Mouse (Mus musculus) kidney, embryonic 16.5 days (tissue): Measurements from ENCODE around the gene Cfap43. TPM values are rescaled to one million over a fixed set of nuclear protein-coding genes. Genes with fewer than 3 reads are reported as not detected.
"Not testable (repeated sequence)": the region's sequence is repeated elsewhere in the genome, so short reads cannot be mapped to it uniquely, and the experiment has no call there.

Experiments used
- ATAC-seq: fragments of 200-750 bp; cut with Nextera tagmentation; 2 replicates; pipeline ENCODE4 v1.8.0; 2017; ENCODE audit warnings: moderate TSS enrichment; ENCODE audit not compliant: low FRiP score, low TSS enrichment
- H3K27ac ChIP-seq: fragments of 300-500 bp; sonication (generic); 2 replicates; pipeline ENCODE4 v1.5.1; 2014; ENCODE audit warnings: low read length
- H3K27me3 ChIP-seq: fragments of 300-500 bp; sonication (generic); 2 replicates; pipeline ENCODE4 v1.6.1; 2014; ENCODE audit warnings: low read length, control low read depth, mixed read lengths; ENCODE audit not compliant: insufficient read depth
- H3K36me3 ChIP-seq: fragments of 300-500 bp; sonication (generic); 2 replicates; pipeline ENCODE4 v1.6.1; 2014; ENCODE audit warnings: low read length, control low read depth, mixed read lengths; ENCODE audit not compliant: insufficient read depth
- H3K4me1 ChIP-seq: fragments of 300-500 bp; sonication (generic); 2 replicates; pipeline ENCODE4 v1.6.1; 2014; ENCODE audit warnings: low read length, control low read depth, mixed read lengths; ENCODE audit not compliant: insufficient read depth
- H3K4me2 ChIP-seq: fragments of 300-500 bp; sonication (generic); replicated peaks from 2 replicates; pipeline ENCODE4 v1.6.1; 2014; ENCODE audit warnings: low read depth, low read length
- H3K4me3 ChIP-seq: fragments of 300-500 bp; sonication (generic); 2 replicates; pipeline ENCODE4 v1.5.1; 2014; ENCODE audit warnings: mild to moderate bottlenecking, low read length
- H3K9ac ChIP-seq: fragments of 300-500 bp; sonication (generic); replicated peaks from 2 replicates; pipeline ENCODE4 v1.6.1; 2014; ENCODE audit warnings: low read length
- H3K9me3 ChIP-seq: fragments of 300-500 bp; sonication (generic); 2 replicates; pipeline ENCODE4 v1.6.1; 2016; ENCODE audit warnings: low read length, control low read depth
- WGBS: fragments of 180-500 bp; shearing (Covaris S2); extraction: QIAGEN DNeasy Blood & Tissue Kit; methylation state at CpG from one replicate; pipeline ENCODE4 v1.1.7; 2014; 5-methylcytosine and 5-hydroxymethylcytosine counted together
- polyA plus RNA-seq: library from polyadenylated mRNA; unstranded; fragments of >200 nt; fragmentation: Nextera tagmentation; extraction: Ambion mirVana; gene quantifications from 2 replicates; pipeline ENCODE4 v1.2.1, GENCODE M21; 2015

Gene Cfap43
- polyA plus RNA-seq, 1 experiment from 2014 or later: 0.05 TPM

DNA sequence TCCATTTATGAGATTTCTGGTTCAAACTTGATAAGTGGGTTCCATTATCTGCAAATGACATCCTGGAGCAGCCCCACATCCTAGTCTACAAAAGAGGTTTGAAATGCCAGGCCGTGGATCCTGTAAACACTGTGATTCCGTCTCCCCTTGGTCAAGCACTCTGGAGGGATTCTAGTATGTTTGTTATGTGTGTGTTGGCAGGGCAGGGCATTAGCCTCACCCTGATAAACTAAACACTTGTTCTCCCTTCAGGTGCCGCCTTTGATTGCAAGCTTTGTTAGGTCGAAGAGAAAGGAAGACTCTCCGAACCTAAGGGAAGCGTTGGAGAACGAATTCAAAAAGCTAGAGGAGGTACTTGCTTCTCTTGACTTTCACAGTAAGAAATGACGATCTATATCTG, 59.9 kb downstream of the Cfap43 start:
- no peak overlapping the region for H3K4me3 ChIP-seq
- no peak for ATAC-seq
- H3K27ac ChIP-seq: no peak overlapping the region
- no peaks in the 10 kb centered on the region for H3K27me3 ChIP-seq
- no peak overlapping the region for H3K4me2 ChIP-seq
- peaks cover 9% of the 10 kb centered on the region for H3K4me1 ChIP-seq
- H3K9me3 ChIP-seq: no peaks in the 10 kb centered on the region
- H3K9ac ChIP-seq: no peak overlapping the region
- peaks cover 22% of the 10 kb centered on the region; the same call in 1 of the 2 replicates for H3K36me3 ChIP-seq
- WGBS: 90% methylated on average over 8 of the region's 8 CpGs

DNA sequence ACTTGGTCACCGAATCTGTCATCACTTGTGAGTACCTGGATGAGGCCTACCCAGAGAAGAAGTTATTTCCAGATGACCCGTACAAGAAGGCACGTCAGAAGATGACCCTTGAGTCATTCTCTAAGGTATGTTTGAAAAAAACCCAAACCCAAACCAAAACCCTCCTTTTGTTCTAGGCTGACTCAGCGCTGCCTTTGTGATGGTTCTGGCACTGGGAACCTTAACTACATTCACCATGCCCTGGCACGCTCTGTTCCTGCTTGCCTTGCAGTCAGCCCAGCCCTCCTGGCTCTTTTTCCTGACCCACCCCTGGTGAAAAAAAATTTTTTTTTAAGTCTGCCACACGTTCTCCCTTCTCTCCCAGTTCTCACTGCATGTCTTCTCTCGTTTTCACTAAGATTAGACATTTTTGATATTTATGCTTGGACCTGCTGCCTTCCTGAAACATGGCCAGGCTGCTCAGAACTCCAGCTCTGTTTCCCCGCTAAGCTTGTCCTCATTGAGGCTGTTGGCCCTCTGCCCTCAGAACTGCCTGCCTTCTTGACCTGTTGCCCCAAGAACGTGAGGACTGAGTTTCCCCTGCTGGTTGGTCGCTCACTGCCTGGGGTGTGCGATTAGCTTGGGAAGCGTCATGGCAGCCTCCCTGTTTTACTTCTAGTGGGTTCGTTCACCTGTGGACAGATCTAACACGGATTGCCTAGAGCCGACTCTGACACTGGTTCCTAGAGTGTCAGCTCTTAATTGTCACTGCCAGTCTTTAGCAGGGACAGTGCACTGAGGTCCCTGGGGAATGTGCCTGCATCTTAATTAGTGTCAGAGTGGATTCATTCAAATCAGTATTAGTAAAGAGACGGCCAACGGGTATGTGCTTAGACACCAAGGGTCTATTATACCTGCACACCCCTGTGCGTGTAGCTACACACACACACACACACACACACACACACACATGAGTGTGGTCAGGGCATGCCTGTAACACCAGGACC, 60.8 kb downstream of the Cfap43 start:
- no peak for ATAC-seq
- Histone ChIP-seq H3K27me3 (no peaks in the 10 kb centered on the region), H3K27ac (no peak overlapping the region), H3K9me3 (no peaks in the 10 kb centered on the region), H3K4me3 (no peak overlapping the region), H3K4me2 (no peak overlapping the region), H3K4me1 (peaks cover 14% of the 10 kb centered on the region), H3K9ac (no peak overlapping the region), H3K36me3 (peaks cover 22% of the 10 kb centered on the region; the same call in 1 of the 2 replicates)
- WGBS: 83% methylated on average over 18 of the region's 18 CpGs

DNA sequence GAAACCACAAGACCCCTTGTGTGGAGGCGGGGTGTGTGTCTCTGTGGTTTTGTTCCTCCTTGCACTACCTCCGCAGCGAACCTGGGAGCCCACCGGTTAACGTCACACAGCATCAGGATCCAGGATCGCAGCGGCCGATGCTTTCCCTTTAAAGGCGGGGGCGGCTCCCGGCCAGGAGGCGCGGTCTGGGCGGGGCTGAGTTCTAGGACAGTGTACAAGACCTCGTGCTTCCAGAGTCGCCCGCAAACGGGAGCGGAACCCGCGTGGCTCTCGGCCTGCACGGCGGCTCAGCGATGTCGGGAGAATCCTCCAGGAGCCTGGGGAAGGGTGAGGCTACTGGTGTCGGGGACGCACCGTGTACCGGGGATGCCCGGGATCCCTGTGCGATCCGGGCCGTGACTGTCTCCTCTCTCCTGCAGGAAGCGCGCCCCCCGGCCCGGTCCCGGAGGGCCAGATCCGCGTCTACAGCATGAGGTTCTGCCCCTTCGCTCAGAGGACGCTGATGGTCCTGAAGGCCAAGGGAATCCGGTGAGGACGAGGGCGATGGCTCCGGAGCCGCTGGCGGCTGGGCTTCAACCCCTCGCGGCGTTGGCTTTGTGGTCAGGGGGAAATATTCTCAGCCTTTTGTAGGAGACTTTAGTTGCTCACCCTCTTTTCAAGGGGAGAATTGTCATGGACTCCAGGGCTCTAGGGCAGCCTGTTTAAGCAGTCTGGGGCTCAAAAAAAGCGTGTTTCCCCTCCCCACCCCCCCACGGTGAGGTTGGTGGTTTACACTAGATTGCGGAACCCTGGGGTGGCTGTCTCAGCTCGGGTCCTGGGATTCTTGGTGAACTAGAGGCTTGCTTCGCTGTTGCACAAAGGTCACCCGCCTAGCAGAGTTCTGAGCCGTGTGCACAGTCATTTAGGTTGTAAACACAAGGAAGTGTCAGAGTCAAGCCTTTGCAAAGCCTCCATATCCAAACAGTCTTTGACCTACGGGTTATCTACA, 64.0 kb downstream of the Cfap43 start, which contains the start of gene Gsto1:
TSS of gene Gsto1 (plus strand) at position 175 of the 988 bp plus-strand sequence.
- under 1% methylated on average over 60 of the region's 60 CpGs for WGBS
- H3K36me3 ChIP-seq: peaks cover 11% of the 10 kb centered on the region; the same call in 1 of the 2 replicates
- H3K4me3 ChIP-seq: peak within 1 kb of the TSS; percentile 69
- H3K27ac ChIP-seq: peak within 1 kb of the TSS; percentile 50
- peak; percentile 97 for ATAC-seq
- H3K9ac ChIP-seq: peak within 1 kb of the TSS; percentile 74
- no peaks in the 10 kb centered on the region for H3K27me3 ChIP-seq
- no peaks in the 10 kb centered on the region for H3K9me3 ChIP-seq
- H3K4me2 ChIP-seq: peak within 1 kb of the TSS; percentile 94
- peaks cover 14% of the 10 kb centered on the region for H3K4me1 ChIP-seq

DNA sequence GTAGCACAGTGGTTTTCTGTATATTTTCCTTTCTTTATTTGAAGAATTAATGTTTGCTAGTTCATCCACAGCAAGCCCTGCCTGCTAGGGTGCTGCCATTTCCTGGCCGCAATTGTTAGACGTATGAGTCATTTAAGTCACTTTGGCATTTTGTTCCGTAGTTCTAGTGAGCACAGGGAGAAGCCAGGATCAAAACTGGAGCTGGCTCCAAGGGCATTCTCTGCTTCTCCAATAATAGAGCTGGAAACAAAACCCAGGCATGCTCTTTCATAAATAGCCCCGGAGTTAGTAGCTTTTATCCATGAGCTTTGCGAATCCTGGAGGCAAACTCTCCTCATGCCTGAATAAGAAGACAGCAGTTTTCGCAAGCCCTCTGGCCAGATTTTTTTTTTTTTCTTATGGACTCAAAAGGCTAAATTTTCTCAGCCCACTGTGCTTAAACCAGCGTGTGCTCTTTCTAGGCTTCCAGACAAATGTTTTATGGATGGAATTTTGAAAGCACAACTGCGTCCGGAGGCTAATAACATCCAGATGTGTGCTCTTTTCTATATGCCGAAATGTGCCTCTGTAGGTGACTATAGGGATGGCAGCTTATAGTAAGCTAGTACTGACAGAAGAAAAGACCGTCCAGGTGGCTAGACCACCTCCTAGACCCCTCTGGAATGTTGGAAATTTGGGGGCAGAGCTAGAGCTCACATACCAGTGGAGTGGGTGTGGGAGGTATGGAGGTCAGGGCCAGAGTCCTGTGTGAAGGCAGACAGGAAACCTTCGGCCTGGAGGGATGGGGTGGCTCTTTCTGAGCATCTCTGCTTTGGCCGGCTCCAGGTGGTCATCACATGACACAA, 64.9 kb downstream of the Cfap43 start:
- peak overlapping the region; percentile 74 for H3K9ac ChIP-seq
- no peaks in the 10 kb centered on the region for H3K9me3 ChIP-seq
- peak overlapping the region; percentile 69 for H3K4me3 ChIP-seq
- H3K4me1 ChIP-seq: peaks cover 14% of the 10 kb centered on the region
- ATAC-seq: peak; percentile 83
- H3K27ac ChIP-seq: no peak overlapping the region
- 0 out of 2 replicates have a peak, but pooled peaks cover 8% of the 10 kb centered on the region for H3K36me3 ChIP-seq
- WGBS: 20% methylated on average over 13 of the region's 13 CpGs
- peak overlapping the region; percentile 94 for H3K4me2 ChIP-seq
- no peaks in the 10 kb centered on the region for H3K27me3 ChIP-seq

DNA sequence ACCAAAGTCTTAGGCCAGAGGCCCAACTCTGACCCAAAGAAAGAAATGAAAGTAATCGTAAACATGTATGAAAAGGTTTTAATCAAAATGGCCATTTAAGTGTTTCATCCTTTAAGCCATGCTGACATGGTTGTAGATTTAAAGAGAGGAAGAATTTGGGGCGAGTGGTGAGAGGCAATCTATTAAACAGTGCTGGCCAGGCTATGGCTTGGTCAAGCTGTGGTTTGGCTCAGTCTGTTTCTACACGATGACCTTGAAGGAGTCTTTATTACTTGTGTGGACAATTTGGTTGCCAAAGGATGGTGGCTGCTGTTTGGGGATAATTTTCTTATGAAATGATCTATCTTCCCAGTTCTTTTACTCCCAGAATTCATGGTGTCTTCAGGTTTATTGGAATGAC, 66.0 kb downstream of the Cfap43 start:
- no peak overlapping the region for H3K27ac ChIP-seq
- H3K4me3 ChIP-seq: no peak overlapping the region
- H3K9ac ChIP-seq: no peak overlapping the region
- H3K4me1 ChIP-seq: peaks cover 14% of the 10 kb centered on the region
- H3K9me3 ChIP-seq: no peaks in the 10 kb centered on the region
- H3K27me3 ChIP-seq: no peaks in the 10 kb centered on the region
- WGBS: 85% methylated on average over 3 of the region's 3 CpGs
- ATAC-seq: no peak
- 0 out of 2 replicates have a peak, but pooled peaks cover 2% of the 10 kb centered on the region for H3K36me3 ChIP-seq
- H3K4me2 ChIP-seq: no peak overlapping the region

DNA sequence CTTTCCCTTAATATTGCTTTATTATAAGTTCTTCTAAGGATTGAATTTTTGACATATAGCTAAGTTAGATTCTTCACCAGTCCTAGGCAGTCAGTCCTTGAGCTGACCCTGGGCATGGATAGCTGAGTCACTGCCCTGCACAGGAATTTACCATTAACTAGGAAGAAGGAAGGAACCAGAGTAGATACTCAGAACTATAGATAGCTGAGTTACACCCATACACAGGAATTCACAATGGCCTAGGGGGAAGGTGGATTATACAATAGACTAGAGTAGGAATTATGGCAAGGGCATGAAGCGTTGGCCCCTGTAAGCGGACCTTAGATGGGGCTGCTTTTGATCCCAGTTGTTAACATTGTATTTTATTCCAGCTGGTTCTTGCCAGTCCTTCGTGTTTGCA, 67.0 kb downstream of the Cfap43 start:
- H3K9ac ChIP-seq, H3K36me3 ChIP-seq, H3K27me3 ChIP-seq, H3K27ac ChIP-seq, H3K4me3 ChIP-seq, H3K9me3 ChIP-seq, H3K4me2 ChIP-seq, ATAC-seq: not testable (repeated sequence)
- H3K4me1 ChIP-seq: peaks cover 14% of the 10 kb centered on the region
- WGBS: 84% methylated on average over 3 of the region's 3 CpGs

DNA sequence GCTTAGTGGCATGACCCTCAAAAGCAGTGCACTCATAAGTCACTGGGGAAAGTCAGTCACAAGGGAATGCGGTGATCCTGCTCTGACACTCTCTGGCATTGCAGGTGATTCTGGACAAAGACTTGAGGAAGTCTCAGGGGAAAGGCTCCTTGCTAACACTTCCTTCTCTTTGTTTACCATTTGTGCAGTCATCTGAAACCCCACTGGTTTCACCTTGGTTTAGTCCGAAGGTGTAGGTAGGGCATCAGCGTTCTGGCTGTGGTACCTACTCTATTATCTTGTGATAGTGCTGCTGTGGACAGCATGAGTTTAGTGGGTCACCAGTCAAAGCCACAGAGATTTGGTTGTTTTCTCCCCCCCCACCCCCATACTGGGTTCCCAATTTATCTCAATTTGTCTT, 69.4 kb downstream of the Cfap43 start:
- Histone ChIP-seq H3K9ac (no peak overlapping the region), H3K27me3 (no peaks in the 10 kb centered on the region), H3K27ac (no peak overlapping the region), H3K4me3 (no peak overlapping the region), H3K9me3 (no peaks in the 10 kb centered on the region), H3K4me1 (peaks cover 9% of the 10 kb centered on the region), H3K4me2 (no peak overlapping the region), H3K36me3 (no peaks in the 10 kb centered on the region)
- no peak for ATAC-seq
- WGBS: 87% methylated on average over 3 of the region's 3 CpGs

DNA sequence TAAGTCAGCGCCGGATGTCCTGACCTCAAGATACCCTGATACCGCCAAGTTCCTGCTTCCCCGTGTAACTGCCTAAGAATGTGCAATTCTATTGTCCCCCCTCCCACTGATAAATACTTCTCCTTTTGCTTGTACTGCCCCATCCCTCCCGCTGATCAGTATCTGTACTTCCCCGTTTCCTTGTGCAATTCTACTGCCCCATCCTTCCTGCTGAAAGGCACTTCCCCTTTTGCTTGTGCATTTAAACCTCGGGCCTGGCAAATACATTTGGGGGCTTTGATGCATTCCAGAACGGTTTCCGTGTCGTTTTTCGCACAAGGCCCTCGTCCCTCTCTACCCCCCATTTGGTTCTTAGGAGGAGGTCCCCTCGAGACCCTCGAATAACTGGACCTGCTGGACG, 77.9 kb downstream of the Cfap43 start:
- ATAC-seq, H3K4me2 ChIP-seq, H3K4me1 ChIP-seq, H3K9me3 ChIP-seq, H3K4me3 ChIP-seq, H3K36me3 ChIP-seq, H3K9ac ChIP-seq, H3K27me3 ChIP-seq, H3K27ac ChIP-seq: not testable (repeated sequence)
- 79% methylated on average over 15 of the region's 15 CpGs for WGBS

DNA sequence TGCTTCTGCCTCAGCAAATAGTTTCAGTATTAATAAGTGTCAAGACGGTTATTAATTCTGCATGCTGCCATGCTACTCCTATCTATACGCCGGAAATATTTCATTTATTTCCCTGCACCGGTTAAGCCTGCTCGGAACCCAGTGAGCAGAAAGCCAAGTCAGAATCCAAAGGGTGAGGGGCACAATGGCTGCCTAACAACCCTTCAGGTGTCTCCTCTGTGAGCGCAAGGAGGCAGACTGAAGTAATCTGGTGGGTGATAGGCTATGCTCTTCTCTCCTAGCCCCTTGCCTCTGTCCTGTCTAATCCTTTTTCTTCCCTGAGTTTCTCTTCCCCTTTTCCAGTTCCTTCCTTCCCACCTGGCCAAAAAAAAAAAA, 81.6 kb downstream of the Cfap43 start:
- ATAC-seq: no peak; the same call in 1 of the 2 replicates
- 2% methylated on average over 6 of the region's 6 CpGs for WGBS

More for the DNA sequence above, 81.6 kb downstream of the Cfap43 start:
- H3K4me2 ChIP-seq: peak overlapping the region; percentile 92
- H3K4me1 ChIP-seq: peaks cover 7% of the 10 kb centered on the region
- H3K27ac ChIP-seq: no peak overlapping the region
- no peaks in the 10 kb centered on the region for H3K9me3 ChIP-seq
- H3K9ac ChIP-seq: peak overlapping the region; percentile 41; the same call in 1 of the 2 replicates
- H3K4me3 ChIP-seq: peak overlapping the region; percentile 53
- no peaks in the 10 kb centered on the region for H3K36me3 ChIP-seq
- H3K27me3 ChIP-seq: peaks cover 8% of the 10 kb centered on the region; the same call in 1 of the 2 replicates
